Mouse (Mus musculus) right cerebral cortex, postnatal 36 days (tissue): ENCODE measurements around the gene Ncoa4.

ENCODE experiments used
- DNase-seq, 2 experiments: peaks; one replicate each; pipeline ENCODE4 v3.0.0; 2022; ENCODE audit warnings: low spot score in 2 of 2, mixed read lengths in 1 of 2

Gene Ncoa4

GRCm38 (mm10) chr14:32201354-32201753 is 41.7 kb downstream of the Ncoa4 start:
- DNase-seq, result no peak

- DNase-seq, result peak; percentile 82 to 86
Measured at GRCm38 (mm10) chr14:32201791-32202451, 42.3 kb downstream of the Ncoa4 start, which contains the start of the genes Timm23 and Parg. Timm23 (minus strand) TSS chr14:32201898. Parg (plus strand) TSS chr14:32201949.

GRCm38 (mm10) chr14:32226601-32227000 is 66.9 kb downstream of the Ncoa4 start:
- DNase-seq, result no peak

- peak in 1 of 2 experiments; percentile 29 for DNase-seq
Measured at GRCm38 (mm10) chr14:32228996-32229395, 69.3 kb downstream of the Ncoa4 start.
